Mouse (Mus musculus): ENCODE data around the gene Slc19a2. TPM values are rescaled to one million over a fixed set of nuclear protein-coding genes. Genes with fewer than 3 reads are reported as not detected.

The Slc19a2 gene
- total RNA-seq, 1 experiment from 2014 or later = 4.7 TPM

GRCm38 (mm10) chr1:164250391-164251150 lies 1.7 kb downstream of the Slc19a2 start:
- ATAC-seq (replicated peaks; ENCODE audit: low read depth, poor library complexity, severe bottlenecking) = no peak

- ATAC-seq (replicated peaks; ENCODE audit: low read depth, poor library complexity, severe bottlenecking) = no peak
Measured at GRCm38 (mm10) chr1:164251438-164251837, 2.6 kb downstream of the Slc19a2 start.

GRCm38 (mm10) chr1:164252551-164252950 lies 3.7 kb downstream of the Slc19a2 start:
- ATAC-seq (replicated peaks; ENCODE audit: low read depth, poor library complexity, severe bottlenecking) = no peak

GRCm38 (mm10) chr1:164254836-164255235 lies 6.0 kb downstream of the Slc19a2 start:
- no peak for ATAC-seq (replicated peaks; ENCODE audit: low read depth, poor library complexity, severe bottlenecking)

- no peak for ATAC-seq (replicated peaks; ENCODE audit: low read depth, poor library complexity, severe bottlenecking)
Measured at GRCm38 (mm10) chr1:164260171-164261028, 11.6 kb downstream of the Slc19a2 start.

GRCm38 (mm10) chr1:164261553-164261952 lies 12.7 kb downstream of the Slc19a2 start:
- ATAC-seq (replicated peaks; ENCODE audit: low read depth, poor library complexity, severe bottlenecking) = no peak

GRCm38 (mm10) chr1:164270941-164271340 lies 22.1 kb downstream of the Slc19a2 start:
- ATAC-seq (replicated peaks; ENCODE audit: low read depth, poor library complexity, severe bottlenecking) = no peak

GRCm38 (mm10) chr1:164273659-164274058 lies 24.8 kb downstream of the Slc19a2 start:
- ATAC-seq (replicated peaks; ENCODE audit: low read depth, poor library complexity, severe bottlenecking) = no peak

GRCm38 (mm10) chr1:164275455-164275954 lies 26.7 kb downstream of the Slc19a2 start, which contains the start of gene Ccdc181:
Gene Ccdc181, plus strand, starts transcription at chr1:164275585.
- ATAC-seq (replicated peaks; ENCODE audit: low read depth, poor library complexity, severe bottlenecking) = peak; percentile 99

GRCm38 (mm10) chr1:164276552-164276951 lies 27.7 kb downstream of the Slc19a2 start:
- ATAC-seq (replicated peaks; ENCODE audit: low read depth, poor library complexity, severe bottlenecking) = no peak

- ATAC-seq (replicated peaks; ENCODE audit: low read depth, poor library complexity, severe bottlenecking) = no peak
Measured at GRCm38 (mm10) chr1:164279332-164279731, 30.5 kb downstream of the Slc19a2 start.

- ATAC-seq (replicated peaks; ENCODE audit: low read depth, poor library complexity, severe bottlenecking) = no peak
Measured at GRCm38 (mm10) chr1:164284007-164284406, 35.2 kb downstream of the Slc19a2 start.

- ATAC-seq (replicated peaks; ENCODE audit: low read depth, poor library complexity, severe bottlenecking) = no peak
Measured at GRCm38 (mm10) chr1:164287406-164287805, 38.6 kb downstream of the Slc19a2 start.

- ATAC-seq (replicated peaks; ENCODE audit: low read depth, poor library complexity, severe bottlenecking) = no peak
Measured at GRCm38 (mm10) chr1:164292040-164292439, 43.2 kb downstream of the Slc19a2 start.

GRCm38 (mm10) chr1:164294071-164294470 lies 45.2 kb downstream of the Slc19a2 start:
- no peak for ATAC-seq (replicated peaks; ENCODE audit: low read depth, poor library complexity, severe bottlenecking)

GRCm38 (mm10) chr1:164296473-164296872 lies 47.6 kb downstream of the Slc19a2 start:
- no peak for ATAC-seq (replicated peaks; ENCODE audit: low read depth, poor library complexity, severe bottlenecking)

GRCm38 (mm10) chr1:164301949-164302348 lies 53.1 kb downstream of the Slc19a2 start:
- peak; percentile 65 for ATAC-seq (replicated peaks; ENCODE audit: low read depth, poor library complexity, severe bottlenecking)

- ATAC-seq (replicated peaks; ENCODE audit: low read depth, poor library complexity, severe bottlenecking) = no peak
Measured at GRCm38 (mm10) chr1:164303821-164304220, 55.0 kb downstream of the Slc19a2 start, which contains the start of gene Nme7. Gene Nme7, plus strand, starts transcription at chr1:164304121.

GRCm38 (mm10) chr1:164307124-164307751 lies 58.4 kb downstream of the Slc19a2 start, which contains the start of gene Blzf1:
Gene Blzf1, minus strand, starts transcription at chr1:164307489.
- ATAC-seq (replicated peaks; ENCODE audit: low read depth, poor library complexity, severe bottlenecking) = peak; percentile 98

GRCm38 (mm10) chr1:164307922-164308321 lies 59.1 kb downstream of the Slc19a2 start:
- ATAC-seq (replicated peaks; ENCODE audit: low read depth, poor library complexity, severe bottlenecking) = no peak

All from common myeloid progenitor, adult 5-6 weeks (primary cell).